Mouse (Mus musculus): ENCODE data around the gene Zfhx3. TPM values are rescaled to one million over a fixed set of nuclear protein-coding genes. Genes with fewer than 3 reads are reported as not detected.

Zfhx3 gene
- polyA plus RNA-seq, 1 experiment from 2014 or later, result 15.0 TPM

GRCm38 (mm10) chr8:108194571-108194970 lies 252.1 kb downstream of the Zfhx3 start:
- Histone ChIP-seq H3K4me1 (peaks cover 6% of the 10 kb centered on the region; the same call in 1 of the 2 replicates), H3K4me2 (no peak overlapping the region), H3K9me3 (no peaks in the 10 kb centered on the region), H3K36me3 (no peaks in the 10 kb centered on the region), H3K27ac (no peak overlapping the region), H3K4me3 (no peak overlapping the region), H3K9ac (no peak overlapping the region), H3K27me3 (no peaks in the 10 kb centered on the region)
- 32% methylated on average over 8 of the region's 8 CpGs for WGBS
- ATAC-seq (ENCODE audit: borderline replicate concordance, extremely low read depth, low FRiP score, low TSS enrichment), result no peak; the same call in 1 of the 2 replicates

- Histone ChIP-seq H3K9ac (no peak overlapping the region), H3K36me3 (no peaks in the 10 kb centered on the region), H3K4me2 (no peak overlapping the region), H3K4me3 (no peak overlapping the region), H3K9me3 (no peaks in the 10 kb centered on the region), H3K27me3 (no peaks in the 10 kb centered on the region), H3K27ac (no peak overlapping the region), H3K4me1 (peaks cover 7% of the 10 kb centered on the region; the same call in 1 of the 2 replicates)
- WGBS, result 95% methylated on average over 3 of the region's 3 CpGs
- no peak for ATAC-seq (ENCODE audit: borderline replicate concordance, extremely low read depth, low FRiP score, low TSS enrichment)
These were observed 272.6 kb downstream of the Zfhx3 start for GRCm38 (mm10) chr8:108215026-108215425.

- Histone ChIP-seq H3K9ac (no peak overlapping the region), H3K27ac (no peak overlapping the region), H3K4me1 (peaks cover 7% of the 10 kb centered on the region; the same call in 1 of the 2 replicates), H3K9me3 (no peaks in the 10 kb centered on the region), H3K4me3 (no peak overlapping the region), H3K27me3 (no peaks in the 10 kb centered on the region), H3K36me3 (no peaks in the 10 kb centered on the region), H3K4me2 (0 out of 2 replicates have a peak overlapping the region, but pooled peaks have one; percentile 15)
- WGBS, result 22% methylated on average over 13 of the region's 13 CpGs
- no peak for ATAC-seq (ENCODE audit: borderline replicate concordance, extremely low read depth, low FRiP score, low TSS enrichment)
These were observed 275.9 kb downstream of the Zfhx3 start for GRCm38 (mm10) chr8:108218171-108218840.

- Histone ChIP-seq H3K9me3 (no peaks in the 10 kb centered on the region), H3K9ac (no peak overlapping the region), H3K4me2 (no peak overlapping the region), H3K27me3 (no peaks in the 10 kb centered on the region), H3K4me3 (no peak overlapping the region), H3K4me1 (peaks cover 7% of the 10 kb centered on the region; the same call in 1 of the 2 replicates), H3K36me3 (no peaks in the 10 kb centered on the region), H3K27ac (no peak overlapping the region)
- 57% methylated on average over 3 of the region's 3 CpGs for WGBS
- ATAC-seq (ENCODE audit: borderline replicate concordance, extremely low read depth, low FRiP score, low TSS enrichment), result no peak
These were observed 278.1 kb downstream of the Zfhx3 start for GRCm38 (mm10) chr8:108220511-108220910.

GRCm38 (mm10) chr8:108222091-108222490 lies 279.6 kb downstream of the Zfhx3 start:
- Histone ChIP-seq H3K9me3 (no peaks in the 10 kb centered on the region), H3K4me2 (no peak overlapping the region), H3K4me3 (no peak overlapping the region), H3K4me1 (peaks cover 7% of the 10 kb centered on the region; the same call in 1 of the 2 replicates), H3K9ac (no peak overlapping the region), H3K27me3 (no peaks in the 10 kb centered on the region), H3K36me3 (no peaks in the 10 kb centered on the region), H3K27ac (no peak overlapping the region)
- no peak for ATAC-seq (ENCODE audit: borderline replicate concordance, extremely low read depth, low FRiP score, low TSS enrichment)
- 64% methylated on average over 2 of the region's 2 CpGs for WGBS

- Histone ChIP-seq H3K4me3 (no peak overlapping the region), H3K27me3 (no peaks in the 10 kb centered on the region), H3K9ac (no peak overlapping the region), H3K4me2 (no peak overlapping the region), H3K27ac (no peak overlapping the region), H3K4me1 (peaks cover 12% of the 10 kb centered on the region), H3K9me3 (no peaks in the 10 kb centered on the region), H3K36me3 (no peaks in the 10 kb centered on the region)
- no peak for ATAC-seq (ENCODE audit: borderline replicate concordance, extremely low read depth, low FRiP score, low TSS enrichment)
- WGBS, result 80% methylated on average over 7 of the region's 7 CpGs
These were observed 289.9 kb downstream of the Zfhx3 start for GRCm38 (mm10) chr8:108232326-108232725.

- Histone ChIP-seq H3K27me3 (no peaks in the 10 kb centered on the region), H3K4me1 (peaks cover 12% of the 10 kb centered on the region), H3K4me3 (no peak overlapping the region), H3K9ac (no peak overlapping the region), H3K9me3 (no peaks in the 10 kb centered on the region), H3K4me2 (no peak overlapping the region), H3K27ac (no peak overlapping the region), H3K36me3 (no peaks in the 10 kb centered on the region)
- WGBS, result 39% methylated on average over 4 of the region's 4 CpGs
- ATAC-seq (ENCODE audit: borderline replicate concordance, extremely low read depth, low FRiP score, low TSS enrichment), result no peak
These were observed 292.0 kb downstream of the Zfhx3 start for GRCm38 (mm10) chr8:108234481-108234880.

GRCm38 (mm10) chr8:108236715-108237114 lies 294.3 kb downstream of the Zfhx3 start:
- Histone ChIP-seq H3K36me3 (no peaks in the 10 kb centered on the region), H3K4me2 (0 out of 2 replicates have a peak overlapping the region, but pooled peaks have one; percentile 24), H3K27ac (no peak overlapping the region), H3K9me3 (no peaks in the 10 kb centered on the region), H3K27me3 (no peaks in the 10 kb centered on the region), H3K4me1 (peaks cover 20% of the 10 kb centered on the region), H3K4me3 (no peak overlapping the region), H3K9ac (no peak overlapping the region)
- 21% methylated on average over 8 of the region's 8 CpGs for WGBS
- no peak for ATAC-seq (ENCODE audit: borderline replicate concordance, extremely low read depth, low FRiP score, low TSS enrichment)

GRCm38 (mm10) chr8:108239531-108239930 lies 297.1 kb downstream of the Zfhx3 start:
- peaks cover 25% of the 10 kb centered on the region for H3K4me1 ChIP-seq

GRCm38 (mm10) chr8:108241041-108241690 lies 298.7 kb downstream of the Zfhx3 start:
- peak overlapping the region; percentile 56 for H3K4me2 ChIP-seq
- no peaks in the 10 kb centered on the region for H3K9me3 ChIP-seq
- 0 out of 2 replicates have a peak overlapping the region, but pooled peaks have one; percentile 4 for H3K9ac ChIP-seq
- peak overlapping the region; percentile 29 for H3K4me3 ChIP-seq
- peaks cover 25% of the 10 kb centered on the region for H3K4me1 ChIP-seq
- H3K27me3 ChIP-seq, result no peaks in the 10 kb centered on the region
- no peaks in the 10 kb centered on the region for H3K36me3 ChIP-seq
- no peak for ATAC-seq (ENCODE audit: borderline replicate concordance, extremely low read depth, low FRiP score, low TSS enrichment)
- H3K27ac ChIP-seq, result no peak overlapping the region
- WGBS, result 13% methylated on average over 19 of the region's 19 CpGs

More at GRCm38 (mm10) chr8:108239531-108239930, 297.1 kb downstream of the Zfhx3 start:
- Histone ChIP-seq H3K9me3 (no peaks in the 10 kb centered on the region), H3K27ac (no peak overlapping the region), H3K27me3 (no peaks in the 10 kb centered on the region), H3K4me2 (no peak overlapping the region), H3K4me3 (no peak overlapping the region), H3K9ac (no peak overlapping the region), H3K36me3 (no peaks in the 10 kb centered on the region)
- no peak for ATAC-seq (ENCODE audit: borderline replicate concordance, extremely low read depth, low FRiP score, low TSS enrichment)
- 82% methylated on average over 5 of the region's 5 CpGs for WGBS

GRCm38 (mm10) chr8:108243270-108243669 lies 300.8 kb downstream of the Zfhx3 start:
- no peak overlapping the region for H3K4me3 ChIP-seq
- H3K9ac ChIP-seq, result no peak overlapping the region
- no peak overlapping the region for H3K4me2 ChIP-seq
- 29% methylated on average over 9 of the region's 9 CpGs for WGBS
- peak overlapping the region; percentile 29; the same call in 1 of the 2 replicates for H3K27ac ChIP-seq
- ATAC-seq (ENCODE audit: borderline replicate concordance, extremely low read depth, low FRiP score, low TSS enrichment), result no peak
- H3K36me3 ChIP-seq, result no peaks in the 10 kb centered on the region
- H3K9me3 ChIP-seq, result no peaks in the 10 kb centered on the region
- H3K27me3 ChIP-seq, result no peaks in the 10 kb centered on the region
- H3K4me1 ChIP-seq, result peaks cover 30% of the 10 kb centered on the region

Data from lung, embryonic 15.5 days (tissue).